Mouse (Mus musculus) limb, embryonic 15.5 days (tissue): ENCODE data around the gene Lat. TPM values are rescaled to one million over a fixed set of nuclear protein-coding genes. Genes with fewer than 3 reads are reported as not detected.
"Not testable (repeated sequence)": the region's sequence is repeated elsewhere in the genome, so short reads cannot be mapped to it uniquely, and the experiment has no call there.

Source experiments
- ATAC-seq: fragments of 200-750 bp; cut with Nextera tagmentation; 2 replicates; pipeline ENCODE4 v1.8.0; 2017; ENCODE audit warnings: low read depth, moderate TSS enrichment; ENCODE audit not compliant: insufficient number of reproducible peaks, low FRiP score, low TSS enrichment
- H3K27ac ChIP-seq: fragments of 300-500 bp; sonication (generic); 2 replicates; pipeline ENCODE4 v1.5.1; 2015; ENCODE audit warnings: moderate library complexity, mild to moderate bottlenecking, inconsistent platforms
- H3K27me3 ChIP-seq: fragments of 300-500 bp; sonication (generic); 2 replicates; pipeline ENCODE4 v1.6.1; 2015; ENCODE audit warnings: inconsistent platforms
- H3K36me3 ChIP-seq: fragments of 300-500 bp; sonication (generic); 2 replicates; pipeline ENCODE4 v1.6.1; 2015; ENCODE audit warnings: inconsistent platforms
- H3K4me1 ChIP-seq: fragments of 300-500 bp; sonication (generic); 2 replicates; pipeline ENCODE4 v1.6.1; 2015; ENCODE audit warnings: inconsistent platforms
- H3K4me2 ChIP-seq: fragments of 300-500 bp; sonication (generic); 2 replicates; pipeline ENCODE4 v1.6.1; 2015; ENCODE audit warnings: mild to moderate bottlenecking, inconsistent platforms
- H3K4me3 ChIP-seq: fragments of 300-500 bp; sonication (generic); 2 replicates; pipeline ENCODE4 v1.5.1; 2015; ENCODE audit warnings: mild to moderate bottlenecking, inconsistent platforms
- H3K9ac ChIP-seq: fragments of 300-500 bp; sonication (generic); 2 replicates; pipeline ENCODE4 v1.6.1; 2015; ENCODE audit warnings: inconsistent platforms
- H3K9me3 ChIP-seq: fragments of 300-500 bp; sonication (generic); 2 replicates; pipeline ENCODE4 v1.6.1; 2016; ENCODE audit warnings: inconsistent platforms
- WGBS: fragments of 180-500 bp; shearing (Covaris S2); methylation state at CpG from one replicate; pipeline ENCODE4 v1.1.7; 2015; 5-methylcytosine and 5-hydroxymethylcytosine counted together
- microRNA-seq: library from miRNA; unstranded; fragments of <30 nt; microRNA quantifications from one replicate; pipeline ENCODE4, GENCODE M21; 2016
- polyA plus RNA-seq: library from polyadenylated mRNA; unstranded; fragments of >200 nt; fragmentation: Nextera tagmentation; extraction: Ambion mirVana; gene quantifications from 2 replicates; pipeline ENCODE4 v1.2.1, GENCODE M21; 2015

Lat gene
- polyA plus RNA-seq, 1 experiment from 2014 or later = 1.8 TPM

DNA sequence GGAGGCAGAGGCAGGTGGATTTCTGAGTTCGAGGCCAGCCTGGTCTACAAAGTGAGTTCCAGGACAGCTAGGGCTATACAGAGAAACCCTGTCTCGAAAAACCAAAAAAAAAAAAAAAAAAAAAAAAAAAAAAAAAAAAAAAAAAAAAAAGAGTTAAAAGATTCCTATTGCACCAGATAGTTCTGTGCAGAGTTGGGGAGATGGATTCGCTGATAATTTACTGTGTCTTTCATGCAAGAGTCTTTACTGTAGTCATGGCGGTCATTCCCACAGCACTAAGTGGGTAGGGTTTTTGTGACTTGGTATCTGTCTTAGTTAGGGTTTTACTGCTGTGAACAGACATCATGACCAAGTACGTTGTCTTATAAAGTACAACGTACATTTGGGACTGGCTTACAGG lies 40.5 kb downstream of the Lat start:
- WGBS = 90% methylated on average over 5 of the region's 6 CpGs
- not testable (repeated sequence) for H3K27ac ChIP-seq, H3K4me2 ChIP-seq, H3K27me3 ChIP-seq, H3K4me3 ChIP-seq, H3K9me3 ChIP-seq, H3K9ac ChIP-seq, H3K4me1 ChIP-seq, H3K36me3 ChIP-seq, ATAC-seq

GRCm38 (mm10) chr7:126325576-126326273 lies 43.6 kb downstream of the Lat start:
- not testable (repeated sequence) for H3K27ac ChIP-seq, H3K4me3 ChIP-seq, H3K36me3 ChIP-seq, H3K9ac ChIP-seq, H3K9me3 ChIP-seq, H3K27me3 ChIP-seq, ATAC-seq, H3K4me2 ChIP-seq, H3K4me1 ChIP-seq
- WGBS = 21% methylated on average over 9 of the region's 9 CpGs

- Histone ChIP-seq H3K27me3 (0 out of 2 replicates have a peak, but pooled peaks cover 8% of the 10 kb centered on the region), H3K27ac (no peak overlapping the region), H3K9ac (no peak overlapping the region), H3K4me2 (no peak overlapping the region), H3K36me3 (no peaks in the 10 kb centered on the region), H3K9me3 (no peaks in the 10 kb centered on the region), H3K4me1 (no peaks in the 10 kb centered on the region), H3K4me3 (no peak overlapping the region)
- WGBS = 27% methylated on average over 3 of the region's 3 CpGs
- ATAC-seq = no peak
Observed at GRCm38 (mm10) chr7:126324791-126325190, 44.6 kb downstream of the Lat start.

DNA sequence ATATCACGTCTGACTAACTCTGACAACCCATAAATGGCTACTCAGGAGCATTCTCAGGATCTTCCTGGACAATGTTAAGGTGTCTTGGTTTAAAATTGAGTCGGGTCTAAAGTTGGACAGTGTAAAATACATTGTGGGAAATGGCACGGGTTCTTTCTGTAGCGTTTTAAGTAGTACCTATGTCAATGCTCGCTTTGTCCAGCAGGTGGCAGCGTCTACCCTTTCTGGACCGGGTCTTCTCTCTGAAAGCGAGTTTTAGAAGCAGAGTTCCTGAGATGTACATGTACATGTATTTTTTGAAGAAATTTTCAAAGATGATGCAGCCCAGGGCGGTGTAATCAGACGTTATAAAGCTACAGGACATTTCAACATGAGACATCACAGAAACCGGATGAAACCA lies 45.6 kb downstream of the Lat start:
- no peak for ATAC-seq
- WGBS = 7% methylated on average over 11 of the region's 11 CpGs
- Histone ChIP-seq H3K9ac (no peak overlapping the region), H3K27me3 (0 out of 2 replicates have a peak, but pooled peaks cover 8% of the 10 kb centered on the region), H3K4me2 (no peak overlapping the region), H3K36me3 (no peaks in the 10 kb centered on the region), H3K4me3 (no peak overlapping the region), H3K4me1 (no peaks in the 10 kb centered on the region), H3K27ac (no peak overlapping the region), H3K9me3 (no peaks in the 10 kb centered on the region)

GRCm38 (mm10) chr7:126314273-126314672 lies 55.1 kb downstream of the Lat start:
- no peak overlapping the region for H3K27ac ChIP-seq
- no peaks in the 10 kb centered on the region for H3K4me1 ChIP-seq
- no peak for ATAC-seq
- no peak overlapping the region for H3K4me2 ChIP-seq
- H3K9ac ChIP-seq = no peak overlapping the region
- H3K4me3 ChIP-seq = no peak overlapping the region
- H3K9me3 ChIP-seq = no peaks in the 10 kb centered on the region
- H3K36me3 ChIP-seq = no peaks in the 10 kb centered on the region
- H3K27me3 ChIP-seq = no peaks in the 10 kb centered on the region
- 62% methylated on average over 8 of the region's 8 CpGs for WGBS

Small RNAs within 50 kb of the gene (microRNA-seq; reads per million reads assigned to microRNA genes)
- gene Mir7058 = not detected

Other genes with a start within 250 kb of the Lat start
- gene Xpo6, start 169.1 kb downstream of the Lat start, polyA plus RNA-seq = 34.3 and 43.7 TPM in 2 replicates
- gene Sbk1, start 97.0 kb downstream of the Lat start, polyA plus RNA-seq = 23.0 and 29.0 TPM in 2 replicates
- 55.2 and 57.9 TPM in 2 replicates for gene Spns1, start 7.9 kb upstream of the Lat start, polyA plus RNA-seq
- 2.0 and 2.2 TPM in 2 replicates for gene Nfatc2ip, start 27.2 kb upstream of the Lat start, polyA plus RNA-seq
- gene Cd19, start 45.3 kb upstream of the Lat start, polyA plus RNA-seq = 0.13 and 0.48 TPM in 2 replicates
- 39.3 and 39.4 TPM in 2 replicates for gene Rabep2, start 59.2 kb upstream of the Lat start, polyA plus RNA-seq
- 82.8 and 290 TPM in 2 replicates for gene Atp2a1, start 93.5 kb upstream of the Lat start, polyA plus RNA-seq
- gene Sh2b1, start 105.9 kb upstream of the Lat start, polyA plus RNA-seq = 51.9 and 53.7 TPM in 2 replicates
- gene Tufm, start 117.8 kb upstream of the Lat start, polyA plus RNA-seq = 120 and 130 TPM in 2 replicates
- 41.9 and 47.0 TPM in 2 replicates for gene Atxn2l, start 133.9 kb upstream of the Lat start, polyA plus RNA-seq
- gene Eif3c, start 196.8 kb upstream of the Lat start, polyA plus RNA-seq = 173 and 191 TPM in 2 replicates
- 0.79 and 1.9 TPM in 2 replicates for gene Apobr, start 215.4 kb upstream of the Lat start, polyA plus RNA-seq
- 32.7 and 37.7 TPM in 2 replicates for gene Cln3, start 216.2 kb upstream of the Lat start, polyA plus RNA-seq
- not detected in 2 replicates for gene Il27, start 225.4 kb upstream of the Lat start, polyA plus RNA-seq